Mouse (Mus musculus): ENCODE data around the gene Spin1. TPM values are rescaled to one million over a fixed set of nuclear protein-coding genes. Genes with fewer than 3 reads are reported as not detected.
"Not testable (repeated sequence)": the region's sequence is repeated elsewhere in the genome, so short reads cannot be mapped to it uniquely, and the experiment has no call there.

Spin1 gene
- polyA plus RNA-seq, 2 experiments from 2014 or later: 37.8 to 40.4 TPM

DNA sequence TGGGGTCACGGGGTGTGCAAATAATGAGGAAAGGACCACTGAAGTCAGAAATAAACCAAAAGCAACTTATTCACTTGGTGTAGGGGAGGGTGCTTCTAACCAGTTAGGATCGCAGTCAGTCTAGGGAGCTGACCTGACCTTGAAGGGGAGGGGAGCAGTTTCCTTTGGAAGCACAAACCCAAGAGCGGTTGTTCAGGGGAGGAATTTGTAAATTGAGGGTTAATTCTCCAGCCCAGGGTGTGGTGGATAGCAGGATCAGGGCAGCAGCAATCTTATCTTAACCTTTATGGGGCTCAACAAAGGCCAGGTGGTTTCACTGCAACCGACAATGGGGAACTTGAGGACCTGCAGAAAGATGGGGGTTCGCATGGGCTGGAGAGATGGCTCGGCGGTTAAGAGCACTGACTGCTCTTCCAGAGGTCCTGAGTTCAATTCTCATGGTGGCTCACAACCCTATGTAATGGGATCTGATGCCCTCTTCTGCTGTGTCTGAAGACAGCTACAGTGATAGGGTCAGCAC, 5.4 kb upstream of the Spin1 start:
- no peak for ATAC-seq

DNA sequence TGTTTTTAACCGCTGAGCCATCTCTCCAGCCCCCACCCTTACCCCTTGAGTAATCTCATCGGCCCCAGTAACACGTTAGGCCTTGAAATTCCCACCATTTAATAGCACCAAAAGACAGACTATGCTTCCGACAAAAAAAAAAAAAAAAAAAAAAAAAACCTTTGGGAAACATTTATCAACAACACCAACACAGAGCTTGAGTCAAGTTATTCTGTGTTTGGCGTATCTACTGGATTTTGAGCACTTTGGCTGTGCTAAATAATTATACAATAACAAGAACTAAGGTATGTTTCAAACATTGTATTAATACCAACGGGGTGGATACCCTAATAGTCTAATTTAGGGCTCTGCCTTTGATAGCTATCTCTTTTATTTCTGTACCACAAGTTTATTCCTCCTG, 4.0 kb upstream of the Spin1 start:
- no peak for ATAC-seq

GRCm38 (mm10) chr13:51099560-51100232, 984 bp upstream of the Spin1 start:
- no peak for ATAC-seq

DNA sequence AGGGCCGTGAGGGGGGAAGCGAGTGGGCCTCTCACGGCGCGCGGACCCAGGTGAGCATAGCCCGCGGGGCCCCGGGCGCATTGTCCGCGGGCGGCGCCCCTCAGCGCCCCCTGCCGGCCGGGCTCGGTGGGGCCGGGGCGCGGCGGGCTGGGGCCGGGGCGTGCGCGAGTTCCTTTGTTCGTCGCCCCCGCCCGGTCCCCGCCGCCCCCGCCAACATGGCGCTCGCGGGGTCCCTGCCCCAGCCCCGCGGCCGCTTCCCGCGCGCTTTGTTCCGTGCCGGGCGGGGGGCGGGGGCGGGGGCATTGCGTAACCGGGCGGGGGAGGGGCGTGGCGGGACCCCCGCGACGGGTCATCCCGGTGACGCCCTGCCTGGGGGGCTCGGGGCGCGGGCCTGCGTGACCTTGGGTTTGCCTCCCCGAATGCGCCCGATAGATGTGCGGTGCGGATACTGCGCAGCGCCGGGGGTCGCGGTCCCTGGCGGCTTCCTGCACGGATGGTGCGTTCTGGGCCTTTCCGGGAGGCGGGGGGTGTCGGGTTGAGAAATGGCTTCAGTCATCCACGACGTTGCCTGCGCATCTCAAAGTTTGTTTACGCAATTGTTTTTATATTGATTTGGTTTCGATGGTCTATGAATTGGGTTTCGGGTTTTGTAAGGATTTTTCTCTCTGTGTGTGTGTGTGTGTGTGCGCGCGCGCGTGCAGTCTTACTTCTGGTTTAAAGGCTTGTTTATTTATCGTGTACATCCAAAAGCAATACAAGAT, 516 bp downstream of the Spin1 start:
- peak; percentile 54 for ATAC-seq

DNA sequence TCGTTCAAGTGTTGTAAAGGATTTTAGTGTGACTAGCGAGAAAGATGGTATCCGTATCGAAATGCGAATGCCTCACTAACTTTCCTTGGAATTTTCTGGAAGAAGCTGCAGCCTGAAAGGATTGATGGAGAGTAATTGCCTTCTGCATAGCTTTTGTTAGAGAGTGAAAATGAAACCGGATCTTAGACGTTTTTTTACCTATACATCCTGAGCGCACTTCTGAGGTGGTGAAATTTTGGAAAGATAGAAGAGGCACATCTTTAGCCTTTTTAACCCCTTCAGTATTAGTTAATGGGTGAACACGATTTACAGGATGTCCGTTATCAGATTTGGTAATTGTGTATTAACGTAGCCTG, 1.1 kb downstream of the Spin1 start:
- peak; percentile 66 for ATAC-seq

DNA sequence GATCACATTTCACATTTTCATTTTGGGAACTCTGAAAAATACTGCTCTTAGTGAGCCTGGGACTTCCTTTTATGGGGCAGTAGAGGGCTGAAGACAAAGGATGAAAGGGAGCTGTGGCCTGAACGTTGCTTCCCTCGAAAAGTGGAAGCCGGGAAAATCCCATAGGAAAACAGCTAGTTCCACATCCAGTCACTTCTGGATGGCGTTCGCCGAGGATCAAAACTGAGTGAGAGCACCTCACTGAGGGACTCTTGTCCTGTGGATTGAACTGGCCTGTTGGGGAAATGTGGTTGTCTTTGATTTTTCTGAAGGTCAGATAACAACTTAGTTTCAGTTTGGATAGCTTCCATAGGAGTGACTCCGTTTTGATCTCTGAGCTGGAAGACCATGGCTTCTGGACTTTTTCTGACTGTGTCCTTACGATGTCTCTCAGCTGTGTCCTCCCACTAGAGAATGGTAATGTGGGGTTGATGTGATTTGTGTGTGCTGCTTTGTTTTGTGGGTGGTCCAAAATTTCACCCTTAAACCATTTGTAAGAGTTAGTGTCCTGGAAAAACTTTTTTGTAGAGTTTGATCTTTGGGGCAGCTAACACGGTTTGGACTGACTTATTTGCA, 2.5 kb downstream of the Spin1 start:
- ATAC-seq: no peak

GRCm38 (mm10) chr13:51103861-51104650, 3.4 kb downstream of the Spin1 start:
- no peak for ATAC-seq

DNA sequence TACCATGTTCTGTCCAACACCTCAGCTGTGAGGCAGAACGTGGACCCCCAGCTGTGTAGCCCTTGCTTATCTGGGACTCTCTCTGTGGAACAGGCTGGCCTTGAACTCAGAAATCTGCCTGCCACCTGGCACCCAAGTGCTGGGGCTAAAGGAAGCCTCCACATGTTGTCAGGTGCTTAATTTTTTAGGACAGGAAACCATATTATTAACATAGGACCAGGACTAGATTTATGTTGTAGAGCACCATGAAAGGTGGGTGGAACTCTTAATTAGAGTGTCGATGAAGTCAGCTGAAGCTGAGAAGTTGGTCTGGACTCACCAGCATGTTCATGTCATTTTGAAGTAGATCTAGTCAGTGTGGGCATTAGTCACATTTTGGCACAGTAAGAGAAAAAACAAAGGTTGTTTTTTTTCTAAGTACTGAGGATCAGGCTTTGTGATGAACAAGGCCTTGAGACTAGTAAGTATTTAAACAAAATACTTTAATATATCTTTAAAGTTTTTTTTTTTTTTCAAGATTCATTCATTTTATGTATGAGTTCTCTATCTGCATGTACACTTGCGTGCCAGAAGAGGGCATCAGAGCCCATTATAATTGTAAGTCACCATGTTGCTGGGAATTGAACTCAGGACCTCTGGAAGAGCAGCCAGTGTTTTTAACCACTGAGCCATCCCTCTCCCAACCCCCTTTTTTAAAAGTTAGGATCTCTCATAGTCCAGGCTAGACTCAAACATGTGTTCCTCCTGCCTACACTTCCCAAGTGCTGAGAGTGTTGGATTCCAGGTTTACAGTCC, 5.4 kb downstream of the Spin1 start:
- ATAC-seq: no peak

GRCm38 (mm10) chr13:51106816-51107215, 6.1 kb downstream of the Spin1 start:
- no peak for ATAC-seq

DNA sequence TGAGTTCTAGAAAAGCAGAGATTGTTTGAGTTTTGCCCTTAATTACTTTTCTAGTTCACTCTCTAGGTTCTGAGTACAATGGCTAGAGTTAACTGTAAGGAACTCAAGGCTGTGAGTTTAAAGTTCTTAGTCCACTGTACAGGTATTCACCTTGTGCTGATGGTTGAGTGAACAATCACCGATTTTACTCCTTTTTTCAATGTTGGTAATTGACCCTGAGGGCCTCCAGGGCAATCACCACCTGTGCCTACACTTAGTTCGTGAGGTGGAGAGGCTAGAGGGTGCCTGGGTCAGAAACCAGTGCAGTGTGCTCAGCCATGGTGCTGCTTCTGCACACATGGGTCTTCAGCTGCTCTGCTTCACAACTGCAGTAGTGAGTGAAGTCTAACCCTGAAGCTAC, 8.8 kb downstream of the Spin1 start:
- ATAC-seq: no peak

- not testable (repeated sequence) for ATAC-seq
Measured at GRCm38 (mm10) chr13:51114398-51114797, 13.7 kb downstream of the Spin1 start.

- ATAC-seq: peak; percentile 79
Measured at GRCm38 (mm10) chr13:51115762-51116161, 15.1 kb downstream of the Spin1 start.

DNA sequence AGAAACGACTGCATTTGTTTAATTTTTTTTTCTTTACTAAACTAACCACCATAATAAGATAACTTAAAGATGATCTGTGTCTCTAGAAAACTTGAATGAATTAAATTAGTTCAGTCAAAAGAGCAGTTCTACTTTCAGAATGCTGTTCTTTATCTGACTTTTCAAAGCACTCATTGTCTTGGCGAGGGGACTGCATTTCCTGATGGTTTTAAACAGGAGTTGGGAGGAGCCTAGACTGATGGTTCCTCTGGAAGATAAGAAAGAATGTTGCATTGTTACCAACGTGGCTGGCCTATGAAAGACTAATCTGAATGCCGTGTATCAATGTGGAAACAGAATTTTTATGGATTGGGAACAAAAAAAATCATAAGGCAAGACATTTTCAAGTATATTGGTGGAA, 20.1 kb downstream of the Spin1 start:
- ATAC-seq: no peak

DNA sequence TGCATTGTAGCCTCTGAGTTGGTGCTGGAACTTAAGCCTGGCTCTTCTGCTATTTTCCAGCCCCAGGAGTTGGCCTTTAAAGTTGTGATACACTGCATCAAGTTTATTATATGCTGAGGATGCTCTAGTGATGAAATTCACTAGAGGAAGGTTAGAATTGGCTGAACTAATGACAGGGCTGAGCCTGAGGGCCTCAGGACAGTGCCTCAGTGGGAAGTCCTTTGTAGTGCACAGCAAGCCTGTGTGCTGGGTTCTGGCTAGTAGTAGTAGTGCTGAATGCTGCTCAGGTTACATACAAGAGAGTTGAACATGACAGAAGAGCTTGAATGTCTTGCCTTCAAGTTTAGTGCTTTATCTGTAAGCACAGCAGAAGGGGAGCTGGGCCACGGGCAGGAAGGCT, 21.3 kb downstream of the Spin1 start:
- no peak for ATAC-seq

- ATAC-seq: no peak
Measured at GRCm38 (mm10) chr13:51122771-51123170, 22.1 kb downstream of the Spin1 start.

GRCm38 (mm10) chr13:51125357-51125756, 24.7 kb downstream of the Spin1 start:
- no peak for ATAC-seq

- ATAC-seq: no peak
Measured at GRCm38 (mm10) chr13:51127906-51128305, 27.2 kb downstream of the Spin1 start.

- no peak for ATAC-seq
Measured at GRCm38 (mm10) chr13:51128417-51128816, 27.7 kb downstream of the Spin1 start.

GRCm38 (mm10) chr13:51131179-51131578, 30.5 kb downstream of the Spin1 start:
- no peak for ATAC-seq

GRCm38 (mm10) chr13:51136315-51136714, 35.6 kb downstream of the Spin1 start:
- no peak for ATAC-seq

DNA sequence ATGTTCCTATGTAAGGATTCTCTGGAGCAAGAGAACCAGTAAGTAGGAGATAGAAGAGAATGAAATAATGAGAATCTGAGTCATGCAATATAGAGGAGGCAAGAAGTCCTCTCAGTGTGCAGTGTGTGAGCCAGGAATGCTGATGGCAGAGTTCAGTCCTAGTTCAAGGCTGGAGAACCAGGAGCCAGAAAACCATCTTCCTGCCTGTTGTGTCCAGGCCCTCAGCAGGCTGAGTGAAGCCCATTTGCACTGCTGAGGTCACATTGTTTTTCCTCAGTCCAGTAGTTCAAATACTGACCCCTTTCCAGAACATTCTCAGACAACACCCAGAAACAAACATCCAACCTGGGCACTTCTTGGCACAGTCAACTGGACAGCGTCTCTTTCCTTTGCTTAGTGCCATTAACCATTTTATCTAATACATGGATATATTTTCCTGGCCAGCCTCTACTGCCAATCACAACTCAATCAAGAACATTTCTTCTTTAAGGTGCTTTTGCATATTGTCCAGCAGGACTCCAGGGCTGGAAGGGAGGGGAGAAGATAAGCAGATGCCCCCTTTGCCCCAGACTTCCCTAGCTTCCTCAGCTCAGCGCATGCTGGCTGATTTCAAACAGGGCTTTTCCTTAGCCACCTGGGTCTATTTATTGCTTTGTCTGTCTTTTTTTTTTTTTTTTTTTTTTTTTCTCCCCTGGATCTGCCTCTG, 36.5 kb downstream of the Spin1 start:
- no peak for ATAC-seq

GRCm38 (mm10) chr13:51137702-51138031, 37.0 kb downstream of the Spin1 start:
- ATAC-seq: no peak

All from CD4-positive, CD25-positive, alpha-beta regulatory T cell, adult 4 months (primary cell).